Mouse (Mus musculus): ENCODE measurements around the gene 1700001C19Rik.
"Not testable (repeated sequence)": the region's sequence is repeated elsewhere in the genome, so short reads cannot be mapped to it uniquely, and the experiment has no call there.

The 1700001C19Rik gene

GRCm38 (mm10) chr17:47430815-47431214, 6.4 kb downstream of the 1700001C19Rik start:
- no peak for DNase-seq (ENCODE audit: low spot score)

- peak; percentile 85 for DNase-seq (ENCODE audit: low spot score)
Measured at GRCm38 (mm10) chr17:47428831-47429304, 8.3 kb downstream of the 1700001C19Rik start.

GRCm38 (mm10) chr17:47427316-47427715, 9.9 kb downstream of the 1700001C19Rik start:
- no peak for DNase-seq (ENCODE audit: low spot score)

DNA sequence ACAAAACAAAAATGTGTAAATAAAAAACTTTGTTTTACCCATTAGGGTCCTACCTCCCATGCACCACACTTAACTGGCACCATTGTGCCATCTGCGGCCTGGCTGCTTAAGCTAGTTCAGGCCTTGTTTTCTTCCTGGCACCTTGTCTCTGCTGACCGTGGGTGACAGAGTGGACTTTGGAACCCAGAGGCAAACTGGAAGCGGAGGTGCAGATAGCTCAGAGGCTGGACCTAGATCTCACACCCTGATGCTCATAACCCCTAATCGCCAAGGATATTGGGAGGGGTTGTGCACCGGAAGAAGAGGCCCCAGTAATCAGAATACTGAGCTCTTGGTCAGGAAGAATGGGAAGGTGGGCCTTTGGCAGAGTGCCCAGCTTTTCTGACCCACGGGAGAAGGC, 13.0 kb downstream of the 1700001C19Rik start:
- DNase-seq (ENCODE audit: low spot score), result no peak

DNA sequence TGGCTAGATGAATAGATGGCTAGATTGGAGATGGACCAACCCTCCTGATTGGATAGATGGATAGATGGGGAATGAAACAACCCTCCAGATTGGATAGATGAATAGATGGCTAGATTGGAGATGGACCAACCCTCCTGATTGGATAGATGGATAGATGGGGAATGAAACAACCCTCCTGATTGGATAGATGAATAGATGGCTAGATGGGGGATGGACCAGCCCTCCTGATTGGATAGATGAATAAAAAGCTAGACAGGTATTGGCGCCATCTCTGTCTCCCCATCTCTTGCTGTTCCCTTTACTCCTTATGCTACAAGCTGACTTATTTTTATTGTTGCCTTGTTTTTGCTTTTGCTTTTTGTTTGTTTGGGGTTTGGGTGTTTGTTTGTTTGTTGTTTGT, 14.6 kb downstream of the 1700001C19Rik start:
- DNase-seq (ENCODE audit: low spot score), result not testable (repeated sequence)

DNA sequence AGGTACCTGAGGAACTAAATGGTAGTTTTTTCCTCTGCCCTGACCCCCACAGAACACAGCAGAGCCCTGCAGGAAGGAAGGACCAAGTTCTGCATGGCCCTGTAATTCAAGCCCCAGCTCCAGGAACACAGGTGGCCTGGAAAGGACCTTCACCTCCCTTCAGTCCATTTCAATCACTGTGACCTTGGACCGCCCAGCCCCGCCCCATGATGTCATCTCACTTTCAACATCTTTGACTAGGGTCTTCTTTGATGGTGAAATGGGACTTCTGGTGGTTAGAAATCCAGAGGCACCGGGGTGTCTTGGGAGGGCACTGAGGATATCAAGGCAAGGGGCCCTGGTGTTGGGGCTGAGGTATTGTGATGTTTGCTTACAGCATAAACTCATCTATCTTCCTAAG, 15.6 kb downstream of the 1700001C19Rik start:
- DNase-seq (ENCODE audit: low spot score), result no peak

DNA sequence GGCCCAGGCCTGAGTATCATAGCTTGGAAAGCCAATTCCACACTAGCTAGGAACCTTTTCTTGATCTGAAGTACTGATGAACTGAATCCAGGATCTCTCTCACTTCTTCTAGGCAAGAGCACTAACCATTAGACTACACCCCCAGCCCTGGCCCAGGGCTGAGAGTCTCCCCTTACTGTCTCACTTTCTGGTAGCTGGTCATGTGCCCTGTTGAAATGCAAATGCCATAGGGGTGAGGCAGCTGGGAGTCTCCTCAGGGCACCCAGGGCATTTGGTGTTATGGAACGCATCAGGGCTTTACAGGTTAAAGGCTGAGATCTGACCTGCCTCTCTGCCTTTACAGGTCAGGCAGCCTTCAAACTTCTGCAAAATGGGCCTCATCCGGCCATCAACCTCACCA, 17.0 kb downstream of the 1700001C19Rik start:
- no peak for DNase-seq (ENCODE audit: low spot score)

DNA sequence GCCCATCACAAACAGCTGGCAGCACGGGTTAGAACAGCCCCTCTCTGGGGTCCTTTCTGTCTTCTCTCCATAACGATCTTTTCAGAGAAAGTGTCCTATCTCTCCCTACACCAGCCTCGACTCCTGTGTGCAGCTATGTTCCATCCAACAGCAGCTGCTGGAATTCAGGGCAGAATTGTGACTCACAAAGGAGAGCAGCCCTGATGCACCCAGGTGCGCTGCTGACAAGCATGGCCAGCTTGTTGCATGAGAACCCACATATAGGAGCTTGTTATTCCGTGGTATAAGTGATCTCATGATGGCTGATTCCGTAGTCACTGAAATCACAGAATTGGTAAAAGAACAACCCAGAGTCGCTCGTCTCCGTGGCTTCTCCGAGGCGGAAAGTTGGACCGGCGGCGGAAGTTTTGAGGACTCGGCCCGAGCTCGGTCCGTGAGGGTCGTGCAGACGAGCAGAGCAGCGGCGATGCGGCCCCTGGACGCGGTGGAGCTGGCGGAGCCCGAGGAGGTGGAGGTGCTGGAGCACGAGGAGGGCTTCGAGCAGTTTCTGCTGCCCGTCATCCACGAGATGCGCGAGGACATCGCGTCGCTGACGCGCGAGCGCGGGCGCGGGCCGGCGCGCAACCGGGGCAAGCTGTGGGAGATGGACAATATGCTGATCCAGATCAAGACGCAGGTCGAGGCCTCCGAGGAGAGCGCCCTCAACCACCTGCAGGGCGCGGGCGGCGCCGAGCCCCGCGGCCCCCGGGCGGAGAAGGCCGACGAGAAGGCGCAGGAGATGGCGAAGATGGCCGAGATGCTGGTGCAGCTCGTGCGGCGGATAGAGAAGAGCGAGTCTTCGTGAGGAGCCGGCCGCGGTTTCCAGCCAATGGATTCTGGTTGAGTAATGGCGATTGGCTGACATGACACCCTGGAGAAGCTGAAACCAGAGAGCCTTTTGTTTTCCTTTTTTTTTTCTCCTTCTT, 27.0 kb downstream of the 1700001C19Rik start:
- peak; percentile 45 for DNase-seq (ENCODE audit: low spot score)

DNA sequence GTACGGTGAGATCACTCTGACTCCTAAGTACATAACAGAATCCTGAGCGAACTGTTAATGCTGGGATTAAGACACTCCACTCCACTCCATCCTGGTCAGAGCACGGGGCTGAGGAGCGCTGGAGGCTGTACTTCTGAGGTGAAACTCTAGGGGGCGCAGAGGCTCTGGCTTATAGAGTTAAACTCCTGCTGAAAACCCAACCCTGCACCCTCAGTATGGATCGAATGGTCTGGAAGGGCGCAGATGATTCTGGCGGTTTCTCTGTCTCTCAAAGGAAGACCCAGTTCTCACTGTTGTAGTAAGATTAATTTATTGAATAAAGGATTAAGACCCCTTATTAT, 28.6 kb downstream of the 1700001C19Rik start:
- DNase-seq (ENCODE audit: low spot score), result peak; percentile 84

GRCm38 (mm10) chr17:47407717-47408557, 29.2 kb downstream of the 1700001C19Rik start:
- no peak for DNase-seq (ENCODE audit: low spot score)

DNA sequence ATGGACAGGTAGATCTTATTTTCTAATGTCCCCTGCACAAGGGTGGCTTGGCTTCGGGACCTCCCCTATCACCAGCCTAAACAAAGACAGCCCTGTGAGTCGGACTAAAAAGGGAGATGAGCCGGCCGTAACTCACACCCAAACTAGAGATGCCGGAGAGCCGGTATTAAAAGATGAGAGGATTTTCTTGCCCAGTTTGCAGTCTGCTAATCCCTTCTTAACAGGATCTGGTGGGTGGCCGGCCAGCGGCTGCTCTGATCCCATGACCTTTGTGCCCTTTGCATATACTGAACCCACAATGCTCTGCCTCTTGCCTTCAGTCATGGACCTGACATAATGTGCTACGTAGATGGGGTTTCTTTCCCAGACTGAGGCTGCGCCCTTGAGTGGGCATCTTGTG, 36.7 kb downstream of the 1700001C19Rik start, which contains the start of gene Guca1a:
Gene Guca1a (minus strand): TSS at position 134 of the 400 bp plus-strand sequence.
- DNase-seq (ENCODE audit: low spot score), result peak; percentile 13

DNA sequence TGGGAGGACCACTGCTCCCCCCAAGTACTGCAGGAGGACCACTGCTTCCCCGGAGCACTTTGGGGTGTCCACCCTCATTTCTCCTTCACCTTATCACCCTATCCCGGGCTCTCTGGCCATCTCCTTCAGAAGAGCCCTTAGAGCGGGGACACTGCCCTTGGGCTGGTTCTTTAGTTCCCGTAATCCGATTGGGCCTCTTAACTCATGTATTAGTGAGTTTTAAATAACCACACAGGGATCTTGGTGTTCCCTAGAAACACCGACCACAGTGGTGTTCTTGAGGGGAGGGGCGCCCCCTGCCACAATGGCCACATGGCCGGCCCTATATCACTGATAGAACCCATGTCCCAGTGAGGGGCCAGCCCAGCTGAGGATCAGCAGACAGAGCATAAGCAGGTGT, 38.1 kb downstream of the 1700001C19Rik start:
- no peak for DNase-seq (ENCODE audit: low spot score)

- peak; percentile 76 for DNase-seq (ENCODE audit: low spot score)
Measured at GRCm38 (mm10) chr17:47395376-47395913, 41.7 kb downstream of the 1700001C19Rik start.

DNA sequence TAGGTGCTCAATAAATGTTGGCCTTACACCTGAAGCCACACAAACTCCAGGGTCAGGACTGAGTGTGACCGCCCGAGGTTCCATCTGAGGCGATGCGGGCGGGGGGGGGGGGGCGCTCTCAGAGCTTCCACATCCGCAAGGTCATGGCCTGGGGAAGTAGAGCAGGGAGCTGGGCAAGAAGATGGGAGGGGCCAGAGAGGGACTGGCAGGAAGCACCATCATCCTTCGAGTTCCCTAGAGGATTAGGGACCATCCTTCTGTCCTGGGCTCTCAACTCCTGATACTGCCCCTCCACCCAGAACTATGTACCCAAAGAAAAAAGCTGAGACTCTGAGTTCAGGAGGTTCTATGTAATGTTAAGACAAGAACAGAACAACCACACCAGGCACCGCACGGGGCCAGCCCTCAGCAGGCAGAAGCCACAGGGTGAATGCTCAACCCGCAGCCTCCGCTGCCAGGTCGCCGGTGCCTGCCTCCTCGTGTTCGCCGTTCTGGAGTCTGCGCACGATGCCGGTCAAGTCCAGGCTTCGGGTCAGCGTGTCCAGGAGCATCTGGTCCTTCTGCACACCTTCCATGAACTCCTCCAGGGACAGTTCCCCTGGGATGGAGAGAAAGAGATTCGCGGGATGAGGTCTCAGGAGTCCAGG, 42.8 kb downstream of the 1700001C19Rik start:
- peak; percentile 9 for DNase-seq (ENCODE audit: low spot score)

DNA sequence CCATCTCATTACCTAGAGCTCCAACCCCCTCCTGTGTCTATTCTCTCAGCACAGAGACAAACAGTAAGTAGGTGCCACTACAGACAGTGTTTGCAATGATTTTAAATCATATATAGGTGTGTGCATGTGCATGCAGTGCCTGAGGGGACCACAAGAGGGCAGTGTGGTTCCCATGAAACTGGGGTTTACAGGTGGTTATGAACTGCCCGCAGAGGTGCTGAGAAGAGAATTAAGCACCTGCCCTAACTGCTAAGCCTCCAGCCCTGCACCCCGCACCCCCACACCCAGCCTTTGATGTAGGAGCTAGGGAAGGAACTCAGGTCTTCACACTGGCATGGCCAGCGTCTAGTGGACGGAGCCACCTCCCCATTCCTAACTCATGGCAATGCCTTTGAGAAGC, 50.5 kb downstream of the 1700001C19Rik start:
- peak; percentile 63 for DNase-seq (ENCODE audit: low spot score)

GRCm38 (mm10) chr17:47385145-47385544, 52.0 kb downstream of the 1700001C19Rik start, which contains the start of gene Guca1b:
TSS of gene Guca1b (plus strand) at chr17:47385393.
- peak; percentile 18 for DNase-seq (ENCODE audit: low spot score)

GRCm38 (mm10) chr17:47384064-47384463, 53.1 kb downstream of the 1700001C19Rik start:
- no peak for DNase-seq (ENCODE audit: low spot score)

DNA sequence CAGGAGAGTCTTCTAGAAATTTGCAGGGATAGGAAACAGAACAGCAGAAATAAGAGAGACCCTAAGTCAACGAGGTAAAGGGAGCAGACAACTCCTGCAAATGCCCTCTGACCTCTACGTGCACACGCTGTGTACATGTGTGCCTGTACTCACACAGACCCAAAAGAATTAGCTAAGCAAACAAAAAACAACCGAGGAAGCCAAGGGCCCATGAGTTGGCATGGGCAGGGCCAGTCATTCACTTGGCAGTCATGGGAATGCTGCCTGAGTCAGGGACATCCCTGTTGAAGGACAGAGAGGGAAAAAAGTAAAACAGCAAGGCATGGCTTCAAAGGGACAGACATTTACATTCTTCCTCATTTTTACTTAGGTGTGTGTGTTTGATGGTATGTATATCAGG, 53.9 kb downstream of the 1700001C19Rik start:
- no peak for DNase-seq (ENCODE audit: low spot score)

DNA sequence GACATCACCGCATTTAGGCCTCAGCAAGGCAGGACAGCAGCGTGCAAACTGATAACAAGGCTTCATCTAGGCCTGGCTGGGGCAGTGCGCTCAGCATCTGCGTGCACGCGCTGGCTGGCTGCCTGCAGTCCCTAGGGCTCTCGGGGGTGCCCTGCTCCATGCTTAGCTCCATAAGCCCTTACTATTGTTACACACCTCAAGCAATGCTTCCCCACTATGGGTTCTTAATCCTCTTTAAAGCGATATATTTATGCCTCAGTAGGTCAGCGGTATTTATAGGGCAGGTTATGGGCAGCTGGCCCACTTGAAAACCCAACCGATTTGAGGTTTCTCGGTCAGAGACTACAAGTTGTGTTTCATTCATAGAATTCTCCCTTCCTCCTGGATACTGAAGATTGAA, 55.3 kb downstream of the 1700001C19Rik start:
- DNase-seq (ENCODE audit: low spot score), result no peak

- no peak for DNase-seq (ENCODE audit: low spot score)
Measured at GRCm38 (mm10) chr17:47378133-47378532, 59.0 kb downstream of the 1700001C19Rik start.

DNA sequence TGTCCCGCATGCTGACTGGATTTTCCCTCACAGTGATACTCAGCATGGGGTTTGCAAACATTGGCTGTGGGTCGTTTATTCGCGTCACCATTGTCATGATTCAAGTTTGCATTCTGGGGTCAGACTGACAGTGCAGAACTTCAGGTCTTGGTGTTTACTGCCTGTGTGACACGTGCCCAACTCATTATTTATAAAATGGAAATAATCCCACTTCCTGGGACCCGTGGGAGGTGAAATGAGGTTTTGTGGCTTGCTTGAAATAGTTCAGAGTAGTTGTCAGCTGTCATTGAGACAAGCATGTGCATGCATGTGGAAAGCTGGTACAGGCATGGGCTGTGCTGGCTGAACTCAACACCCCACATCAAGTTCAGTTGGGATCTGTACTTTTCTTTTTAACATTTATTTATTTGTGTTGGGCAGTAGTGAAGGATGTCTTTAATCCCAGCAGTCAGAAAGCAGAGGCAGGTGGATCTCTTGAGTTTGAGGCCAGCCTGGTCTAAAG, 60.3 kb downstream of the 1700001C19Rik start:
- no peak for DNase-seq (ENCODE audit: low spot score)

DNA sequence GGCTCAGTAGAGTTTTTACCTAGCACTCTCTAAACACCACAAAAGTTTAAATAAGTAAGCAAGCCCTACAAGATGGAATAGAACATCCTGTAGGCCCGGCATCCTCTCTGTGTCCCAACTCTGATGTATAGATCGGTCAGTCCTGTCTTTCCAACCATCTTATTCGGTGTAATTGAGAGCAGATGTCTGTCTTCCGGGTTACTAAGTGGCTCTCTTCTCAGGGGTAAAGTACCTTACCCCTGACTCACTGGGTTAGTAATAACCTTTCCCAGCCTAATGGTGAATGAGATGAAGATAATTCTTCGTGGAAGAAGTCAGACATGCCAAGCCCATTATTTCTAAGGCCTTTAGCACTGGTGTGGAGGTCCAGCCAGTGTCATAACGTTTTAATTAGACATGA, 63.2 kb downstream of the 1700001C19Rik start:
- DNase-seq (ENCODE audit: low spot score), result no peak
